Mouse (Mus musculus): Measurements from ENCODE around the gene Alkbh4. TPM values are rescaled to one million over a fixed set of nuclear protein-coding genes. Genes with fewer than 3 reads are reported as not detected.

Gene Alkbh4
- polyA plus RNA-seq (2015; fragmentation: Nextera tagmentation; extraction: Ambion mirVana), result 23.2 and 24.2 TPM in 2 replicates

DNA sequence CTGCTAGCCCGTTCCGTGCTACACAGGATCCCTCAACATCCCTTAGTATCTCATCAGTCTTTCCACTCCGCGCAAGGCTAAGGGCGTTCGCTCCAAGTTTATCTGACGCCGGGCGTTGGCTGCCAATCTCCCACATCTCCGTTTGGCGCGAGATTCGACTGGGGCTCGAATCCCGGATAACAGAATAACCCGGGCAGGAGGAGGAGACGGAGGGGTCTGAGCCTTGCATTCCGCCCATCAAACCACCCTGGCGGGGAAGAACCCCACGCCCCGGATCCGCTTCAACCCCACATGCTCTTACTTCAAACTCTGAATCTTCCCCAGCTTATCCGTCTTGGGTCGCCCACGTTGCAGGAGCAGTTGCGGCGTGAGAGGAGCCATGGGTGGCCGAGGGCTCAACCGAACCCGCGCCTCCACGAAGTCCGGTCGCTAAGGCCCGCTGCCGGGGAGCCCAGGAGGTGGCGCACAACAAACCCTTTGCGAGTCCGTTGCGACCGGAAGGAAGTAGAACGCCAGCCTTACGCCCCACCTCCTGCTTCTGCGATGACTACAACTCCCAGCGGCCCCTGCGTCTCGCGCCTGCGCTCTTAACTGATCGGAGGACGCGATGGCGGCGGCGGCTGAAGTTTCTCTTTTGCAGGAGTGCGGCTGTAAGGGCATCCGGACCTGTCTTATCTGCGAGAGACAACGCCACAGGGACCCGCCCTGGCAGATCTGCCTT lies at the start of gene Alkbh4, which contains the start of gene Lrwd1:
Gene Alkbh4, plus strand, starts transcription at position 576 of the 721 bp plus-strand sequence.
Gene Lrwd1, minus strand, starts transcription at position 504 of the 721 bp plus-strand sequence.
- no peaks in the 10 kb centered on the region for H3K9me3 ChIP-seq (replicated peaks)
- peak within 1 kb of the TSS; percentile 80 for H3K4me2 ChIP-seq
- H3K4me1 ChIP-seq, result peaks cover 34% of the 10 kb centered on the region
- H3K36me3 ChIP-seq, result peaks cover 34% of the 10 kb centered on the region
- H3K4me3 ChIP-seq (replicated peaks), result peak within 1 kb of the TSS; percentile 83
- H3K9ac ChIP-seq (replicated peaks), result peak within 1 kb of the TSS; percentile 76
- peak; percentile 95 for ATAC-seq (ENCODE audit: low FRiP score)
- no peaks in the 10 kb centered on the region for H3K27me3 ChIP-seq (replicated peaks)
- under 1% methylated on average over 60 of the region's 60 CpGs for WGBS
- peak within 1 kb of the TSS; percentile 67 for H3K27ac ChIP-seq (replicated peaks)

GRCm38 (mm10) chr5:136086290-136086689 lies 49.7 kb upstream of the Alkbh4 start:
- H3K9me3 ChIP-seq (replicated peaks), result no peaks in the 10 kb centered on the region
- H3K27ac ChIP-seq (replicated peaks), result no peak overlapping the region
- H3K4me2 ChIP-seq, result 0 out of 2 replicates have a peak overlapping the region, but pooled peaks have one; percentile 2
- no peaks in the 10 kb centered on the region for H3K36me3 ChIP-seq
- 94% methylated on average over 8 of the region's 8 CpGs for WGBS
- no peak overlapping the region for H3K9ac ChIP-seq (replicated peaks)
- H3K27me3 ChIP-seq (replicated peaks), result 0 out of 2 replicates have a peak, but pooled peaks cover 7% of the 10 kb centered on the region
- no peak overlapping the region for H3K4me3 ChIP-seq (replicated peaks)
- ATAC-seq (ENCODE audit: low FRiP score), result no peak
- peaks cover 27% of the 10 kb centered on the region for H3K4me1 ChIP-seq

GRCm38 (mm10) chr5:136088821-136089575 lies 46.9 kb upstream of the Alkbh4 start:
- WGBS, result 23% methylated on average over 14 of the region's 14 CpGs
- Histone ChIP-seq H3K36me3 (no peaks in the 10 kb centered on the region), H3K27ac (replicated peaks) (no peak overlapping the region), H3K27me3 (replicated peaks) (0 out of 2 replicates have a peak, but pooled peaks cover 7% of the 10 kb centered on the region), H3K4me2 (no peak overlapping the region), H3K9me3 (replicated peaks) (no peaks in the 10 kb centered on the region), H3K4me1 (peaks cover 20% of the 10 kb centered on the region), H3K4me3 (replicated peaks) (no peak overlapping the region), H3K9ac (replicated peaks) (no peak overlapping the region)
- ATAC-seq (ENCODE audit: low FRiP score), result no peak

DNA sequence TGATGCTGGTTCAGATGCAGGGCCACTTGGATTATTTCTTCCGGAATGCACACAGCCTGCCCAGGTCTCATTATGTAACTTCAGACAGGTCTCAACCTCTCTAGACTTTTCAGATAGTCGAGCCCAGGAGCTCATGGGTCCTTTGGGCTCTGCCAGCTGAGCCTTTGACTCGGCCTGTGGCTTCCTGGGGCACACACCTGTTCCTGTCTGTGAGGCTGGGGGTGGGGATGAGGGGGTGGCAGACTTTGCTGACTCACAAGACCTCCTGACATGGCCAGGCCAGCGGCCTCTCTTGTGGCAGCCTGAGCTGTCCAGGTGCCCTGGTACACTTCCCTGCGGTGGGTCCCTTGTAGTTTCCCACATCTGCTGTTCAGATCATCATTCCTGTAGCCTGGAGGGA lies 44.0 kb upstream of the Alkbh4 start:
- Histone ChIP-seq H3K27ac (replicated peaks) (no peak overlapping the region), H3K4me3 (replicated peaks) (no peak overlapping the region), H3K4me2 (no peak overlapping the region), H3K9ac (replicated peaks) (no peak overlapping the region), H3K4me1 (no peaks in the 10 kb centered on the region), H3K27me3 (replicated peaks) (0 out of 2 replicates have a peak, but pooled peaks cover 3% of the 10 kb centered on the region), H3K9me3 (replicated peaks) (no peaks in the 10 kb centered on the region), H3K36me3 (no peaks in the 10 kb centered on the region)
- ATAC-seq (ENCODE audit: low FRiP score), result no peak
- WGBS, result 68% methylated on average over 5 of the region's 5 CpGs

DNA sequence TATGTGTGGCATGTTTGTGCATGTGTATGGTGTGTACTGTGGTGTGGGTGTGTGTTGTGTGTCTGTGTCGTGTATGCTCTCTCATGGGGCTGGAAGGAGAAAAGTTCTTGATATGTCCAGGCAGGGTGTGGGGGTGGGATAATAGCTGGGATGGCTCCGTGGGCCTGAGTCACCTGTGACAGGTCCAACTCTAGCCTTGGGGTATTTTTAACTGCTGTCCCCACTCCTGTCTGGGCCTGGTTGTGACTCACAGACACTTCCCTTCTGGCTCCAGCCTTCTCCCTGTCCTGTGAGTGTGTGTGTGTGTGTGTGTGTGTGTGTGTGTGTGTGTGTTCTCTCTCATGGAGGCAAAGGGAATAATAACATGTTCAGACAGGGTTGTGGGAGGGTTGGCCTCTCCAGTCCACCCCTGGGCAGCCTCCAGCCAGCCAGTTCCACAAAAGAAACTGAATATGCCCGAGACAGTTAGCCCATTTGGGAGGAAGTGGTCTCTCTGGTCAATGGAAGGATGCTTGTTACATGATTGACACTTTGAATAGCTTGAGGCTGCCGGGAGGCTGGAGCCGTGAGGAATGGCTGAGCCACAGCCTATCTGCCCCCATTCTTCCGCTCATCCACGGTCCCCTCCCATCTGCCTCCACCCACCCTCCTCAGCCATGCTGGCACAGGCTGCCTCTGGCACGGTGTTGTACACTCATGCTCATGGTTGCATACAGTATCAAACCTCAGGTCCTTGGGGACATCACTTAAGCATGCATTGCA lies 41.5 kb upstream of the Alkbh4 start:
- H3K9ac ChIP-seq (replicated peaks), result no peak overlapping the region
- no peaks in the 10 kb centered on the region for H3K4me1 ChIP-seq
- no peak overlapping the region for H3K4me3 ChIP-seq (replicated peaks)
- WGBS, result 68% methylated on average over 8 of the region's 8 CpGs
- ATAC-seq (ENCODE audit: low FRiP score), result no peak
- H3K36me3 ChIP-seq, result no peaks in the 10 kb centered on the region
- H3K4me2 ChIP-seq, result no peak overlapping the region
- H3K27ac ChIP-seq (replicated peaks), result no peak overlapping the region
- no peaks in the 10 kb centered on the region for H3K27me3 ChIP-seq (replicated peaks)
- H3K9me3 ChIP-seq (replicated peaks), result no peaks in the 10 kb centered on the region

DNA sequence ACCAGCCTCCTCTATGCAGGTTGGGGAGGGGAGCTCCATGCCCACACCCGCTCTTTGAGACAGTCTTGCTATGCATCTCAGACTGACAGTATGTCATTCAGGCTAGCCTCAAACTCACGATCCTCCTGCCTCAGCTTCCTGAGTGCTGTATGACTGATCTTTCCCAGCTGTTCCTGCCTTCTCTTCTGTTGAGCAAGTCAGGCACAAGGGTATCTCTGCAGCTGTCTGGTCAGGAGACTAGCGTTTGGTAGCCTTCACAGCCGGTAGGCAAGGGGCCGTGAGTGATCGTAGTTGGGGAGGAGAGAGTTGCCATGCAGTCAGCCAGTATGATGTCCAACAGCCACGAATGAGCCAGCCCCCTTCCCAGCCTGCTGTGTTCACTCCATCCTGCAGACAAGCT lies 40.9 kb upstream of the Alkbh4 start:
- 83% methylated on average over 7 of the region's 7 CpGs for WGBS
- H3K27me3 ChIP-seq (replicated peaks), result no peaks in the 10 kb centered on the region
- no peaks in the 10 kb centered on the region for H3K36me3 ChIP-seq
- H3K4me1 ChIP-seq, result no peaks in the 10 kb centered on the region
- no peak overlapping the region for H3K4me2 ChIP-seq
- no peak for ATAC-seq (ENCODE audit: low FRiP score)
- no peak overlapping the region for H3K4me3 ChIP-seq (replicated peaks)
- H3K9me3 ChIP-seq (replicated peaks), result no peaks in the 10 kb centered on the region
- H3K27ac ChIP-seq (replicated peaks), result no peak overlapping the region
- H3K9ac ChIP-seq (replicated peaks), result no peak overlapping the region

- H3K27ac ChIP-seq (replicated peaks), result no peak overlapping the region
- no peaks in the 10 kb centered on the region for H3K9me3 ChIP-seq (replicated peaks)
- no peaks in the 10 kb centered on the region for H3K36me3 ChIP-seq
- H3K27me3 ChIP-seq (replicated peaks), result peaks cover 5% of the 10 kb centered on the region; the same call in 1 of the 2 replicates
- H3K4me2 ChIP-seq, result no peak overlapping the region
- WGBS, result 85% methylated on average over 10 of the region's 10 CpGs
- H3K9ac ChIP-seq (replicated peaks), result no peak overlapping the region
- H3K4me1 ChIP-seq, result peaks cover 5% of the 10 kb centered on the region
- no peak for ATAC-seq (ENCODE audit: low FRiP score)
- H3K4me3 ChIP-seq (replicated peaks), result no peak overlapping the region
These were observed 37.4 kb upstream of the Alkbh4 start for GRCm38 (mm10) chr5:136098536-136098935.

GRCm38 (mm10) chr5:136102099-136102820 lies 33.7 kb upstream of the Alkbh4 start:
- 0 out of 2 replicates have a peak, but pooled peaks cover 2% of the 10 kb centered on the region for H3K36me3 ChIP-seq
- peak; percentile 90 for ATAC-seq (ENCODE audit: low FRiP score)
- peak overlapping the region; percentile 65 for H3K4me2 ChIP-seq
- peaks cover 5% of the 10 kb centered on the region for H3K4me1 ChIP-seq
- no peaks in the 10 kb centered on the region for H3K9me3 ChIP-seq (replicated peaks)
- peak overlapping the region; percentile 46; the same call in 1 of the 2 replicates for H3K9ac ChIP-seq (replicated peaks)
- 6% methylated on average over 41 of the region's 41 CpGs for WGBS
- H3K27ac ChIP-seq (replicated peaks), result no peak overlapping the region
- peaks cover 8% of the 10 kb centered on the region; the same call in 1 of the 2 replicates for H3K27me3 ChIP-seq (replicated peaks)
- peak overlapping the region; percentile 42 for H3K4me3 ChIP-seq (replicated peaks)

DNA sequence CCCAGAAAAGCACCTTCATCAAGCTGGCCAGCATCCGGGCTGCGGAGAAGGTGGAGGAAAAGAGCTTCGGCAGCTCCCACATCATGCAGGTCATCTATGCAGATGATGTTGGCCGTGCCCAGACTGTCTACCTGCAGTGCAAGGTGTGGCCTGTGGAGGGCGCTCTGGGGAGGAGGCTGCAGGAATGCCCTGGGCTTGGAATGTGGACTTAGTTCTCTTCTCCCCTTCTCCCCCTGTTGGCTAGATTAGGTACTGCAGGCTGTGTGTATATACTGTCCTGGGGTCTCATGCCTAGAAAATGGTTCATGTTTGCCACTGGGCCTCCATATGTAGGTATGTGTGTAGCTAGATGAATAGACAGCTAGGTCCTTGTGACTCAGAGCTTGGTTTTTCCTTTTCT lies 31.4 kb upstream of the Alkbh4 start:
- Histone ChIP-seq H3K36me3 (0 out of 2 replicates have a peak, but pooled peaks cover 2% of the 10 kb centered on the region), H3K27ac (replicated peaks) (no peak overlapping the region), H3K9ac (replicated peaks) (no peak overlapping the region), H3K4me3 (replicated peaks) (no peak overlapping the region), H3K27me3 (replicated peaks) (peaks cover 8% of the 10 kb centered on the region; the same call in 1 of the 2 replicates), H3K4me1 (peaks cover 5% of the 10 kb centered on the region), H3K9me3 (replicated peaks) (no peaks in the 10 kb centered on the region), H3K4me2 (no peak overlapping the region)
- WGBS, result 91% methylated on average over 5 of the region's 5 CpGs
- no peak for ATAC-seq (ENCODE audit: low FRiP score)

DNA sequence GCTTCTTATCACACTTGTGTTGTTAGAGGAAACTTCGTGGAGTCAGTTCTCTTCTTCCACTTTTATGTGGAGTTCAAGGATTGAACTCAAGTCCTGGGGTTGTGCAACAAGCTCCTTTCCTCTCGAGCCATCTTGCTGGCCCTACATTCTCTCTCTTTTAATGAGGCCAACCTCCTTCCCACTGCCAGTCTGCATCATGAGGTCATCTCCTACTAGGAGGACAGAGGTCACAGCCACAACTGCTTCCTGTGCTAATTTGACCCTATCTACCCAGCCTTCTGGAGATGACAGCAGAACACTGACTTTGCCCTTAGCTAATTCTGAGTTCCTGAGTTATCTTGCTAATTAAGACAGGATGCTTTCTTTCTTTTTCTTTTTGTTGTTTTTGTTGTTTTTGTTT lies 27.5 kb upstream of the Alkbh4 start:
- 47% methylated on average over 2 of the region's 2 CpGs for WGBS
- Histone ChIP-seq H3K4me2 (no peak overlapping the region), H3K27ac (replicated peaks) (no peak overlapping the region), H3K36me3 (0 out of 2 replicates have a peak, but pooled peaks cover 2% of the 10 kb centered on the region), H3K9me3 (replicated peaks) (no peaks in the 10 kb centered on the region), H3K4me3 (replicated peaks) (no peak overlapping the region), H3K9ac (replicated peaks) (no peak overlapping the region), H3K27me3 (replicated peaks) (0 out of 2 replicates have a peak, but pooled peaks cover 3% of the 10 kb centered on the region), H3K4me1 (no peaks in the 10 kb centered on the region)
- ATAC-seq (ENCODE audit: low FRiP score), result no peak
